Mouse (Mus musculus): ENCODE measurements around the gene Med7.

Gene Med7

GRCm38 (mm10) chr11:46430123-46430522 is 6.6 kb upstream of the Med7 start:
- DNase-seq (ENCODE audit: low spot score): no peak

- DNase-seq (ENCODE audit: low spot score): no peak
Measured at GRCm38 (mm10) chr11:46431129-46431528, 5.6 kb upstream of the Med7 start.

GRCm38 (mm10) chr11:46435363-46435762 is 1.4 kb upstream of the Med7 start:
- DNase-seq (ENCODE audit: low spot score): no peak

GRCm38 (mm10) chr11:46437459-46438000 is 805 bp downstream of the Med7 start:
- DNase-seq (ENCODE audit: low spot score): no peak

GRCm38 (mm10) chr11:46439005-46439543 is 2.3 kb downstream of the Med7 start:
- no peak for DNase-seq (ENCODE audit: low spot score)

- DNase-seq (ENCODE audit: low spot score): no peak
Measured at GRCm38 (mm10) chr11:46441774-46442173, 5.0 kb downstream of the Med7 start.

- no peak for DNase-seq (ENCODE audit: low spot score)
Measured at GRCm38 (mm10) chr11:46443152-46443551, 6.4 kb downstream of the Med7 start.

GRCm38 (mm10) chr11:46443979-46444378 is 7.3 kb downstream of the Med7 start:
- no peak for DNase-seq (ENCODE audit: low spot score)

- DNase-seq (ENCODE audit: low spot score): no peak
Measured at GRCm38 (mm10) chr11:46446150-46446549, 9.4 kb downstream of the Med7 start.

GRCm38 (mm10) chr11:46447644-46448484 is 11.1 kb downstream of the Med7 start:
- DNase-seq (ENCODE audit: low spot score): no peak

- DNase-seq (ENCODE audit: low spot score): no peak
Measured at GRCm38 (mm10) chr11:46449461-46450080, 12.8 kb downstream of the Med7 start.

GRCm38 (mm10) chr11:46454453-46455045 is 17.8 kb downstream of the Med7 start, which contains the start of gene Havcr2:
Gene Havcr2 (plus strand): TSS chr11:46454935.
- DNase-seq (ENCODE audit: low spot score): no peak

GRCm38 (mm10) chr11:46459960-46460359 is 23.2 kb downstream of the Med7 start:
- no peak for DNase-seq (ENCODE audit: low spot score)

- no peak for DNase-seq (ENCODE audit: low spot score)
Measured at GRCm38 (mm10) chr11:46461362-46461761, 24.6 kb downstream of the Med7 start.

- DNase-seq (ENCODE audit: low spot score): no peak
Measured at GRCm38 (mm10) chr11:46461931-46462330, 25.2 kb downstream of the Med7 start.

- no peak for DNase-seq (ENCODE audit: low spot score)
Measured at GRCm38 (mm10) chr11:46466878-46467277, 30.2 kb downstream of the Med7 start.

GRCm38 (mm10) chr11:46474220-46474619 is 37.5 kb downstream of the Med7 start:
- no peak for DNase-seq (ENCODE audit: low spot score)

- DNase-seq (ENCODE audit: low spot score): no peak
Measured at GRCm38 (mm10) chr11:46479311-46479710, 42.6 kb downstream of the Med7 start.

GRCm38 (mm10) chr11:46480517-46480916 is 43.8 kb downstream of the Med7 start:
- no peak for DNase-seq (ENCODE audit: low spot score)

- DNase-seq (ENCODE audit: low spot score): no peak
Measured at GRCm38 (mm10) chr11:46488231-46488630, 51.5 kb downstream of the Med7 start.

- no peak for DNase-seq (ENCODE audit: low spot score)
Measured at GRCm38 (mm10) chr11:46488650-46489049, 51.9 kb downstream of the Med7 start.
